Mouse (Mus musculus) megakaryocyte, embryonic 14.5 days (primary cell): ENCODE data around the gene Rnf214. TPM values are rescaled to one million over a fixed set of nuclear protein-coding genes. Genes with fewer than 3 reads are reported as not detected.

Source experiments
- H3K27me3 ChIP-seq: replicated peaks from 2 replicates; pipeline ENCODE3; 2012; ENCODE audit warnings: inconsistent platforms
- H3K36me3 ChIP-seq: replicated peaks from 2 replicates; pipeline ENCODE3; 2012; ENCODE audit warnings: low read length, inconsistent platforms, mixed read lengths
- H3K4me1 ChIP-seq: 2 replicates; pipeline ENCODE4 v1.6.1; 2012; ENCODE audit warnings: inconsistent platforms
- H3K4me3 ChIP-seq: replicated peaks from 2 replicates; pipeline ENCODE3; 2012; ENCODE audit warnings: moderate library complexity, mild to moderate bottlenecking, inconsistent platforms
- H3K9me3 ChIP-seq: 2 replicates; pipeline ENCODE4 v1.6.1; 2012; ENCODE audit warnings: inconsistent platforms
- FLI1 ChIP-seq: IDR thresholded peaks from 2 replicates; pipeline ENCODE4 v1.6.1; 2012; ENCODE audit warnings: low read length, inconsistent platforms, mixed read lengths
- GATA1 ChIP-seq: IDR thresholded peaks from 3 replicates; pipeline ENCODE4 v1.6.1; 2012; ENCODE audit warnings: mixed read lengths, low read length, inconsistent platforms, borderline replicate concordance
- polyA plus RNA-seq: library from polyadenylated mRNA; stranded (reverse); fragments of >175 nt; gene quantifications from 2 replicates; pipeline ENCODE4 v1.2.3, GENCODE M21; 2012; ENCODE audit warnings: low replicate concordance; ENCODE audit not compliant: insufficient read depth

The Rnf214 gene
- polyA plus RNA-seq, 1 experiment: 5.8 TPM

DNA sequence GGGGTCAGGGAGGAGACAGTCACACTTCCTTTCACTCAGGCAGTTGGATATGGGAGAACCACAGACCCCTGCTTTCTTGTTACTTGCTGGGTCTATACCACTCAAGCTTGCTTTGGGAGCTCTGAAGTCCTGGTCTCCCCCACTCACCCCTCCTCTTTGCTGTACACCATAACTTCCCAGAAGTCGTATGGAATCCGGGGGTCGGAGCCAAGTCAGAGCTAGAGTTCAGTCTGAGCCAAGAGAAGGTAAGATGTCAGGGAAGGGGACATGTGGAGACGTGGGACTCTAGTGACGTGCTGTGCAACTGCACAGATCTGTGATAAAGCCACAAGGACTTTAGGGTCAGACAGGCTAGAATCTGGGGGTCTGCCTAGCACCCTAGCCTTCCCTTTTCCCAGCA lies 66.4 kb downstream of the Rnf214 start:
- H3K9me3 ChIP-seq: no peaks in the 10 kb centered on the region
- peaks cover 19% of the 10 kb centered on the region for H3K4me1 ChIP-seq
- TF ChIP-seq FLI1 (no peak), GATA1 (no peak)
- H3K4me3 ChIP-seq: peak overlapping the region; percentile 5
- peaks cover 85% of the 10 kb centered on the region for H3K27me3 ChIP-seq
- H3K36me3 ChIP-seq: no peaks in the 10 kb centered on the region

DNA sequence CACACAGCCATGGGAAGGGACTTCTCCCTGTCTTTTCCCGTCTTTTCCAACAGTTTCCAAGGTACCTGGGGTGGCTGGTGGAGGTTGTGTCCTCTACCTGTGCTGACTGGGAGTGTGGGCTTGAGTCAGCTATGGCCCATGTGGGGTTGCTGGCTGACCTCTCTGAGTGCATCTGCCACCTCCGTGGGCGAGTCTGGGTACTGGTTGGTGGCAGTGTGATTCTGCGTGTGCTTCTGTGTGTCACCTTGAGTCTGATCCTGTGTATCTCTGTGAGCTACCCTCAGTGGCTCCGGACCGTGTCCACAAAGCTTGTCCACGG lies 66.8 kb downstream of the Rnf214 start:
- H3K4me1 ChIP-seq: peaks cover 16% of the 10 kb centered on the region; the same call in 1 of the 2 replicates
- TF ChIP-seq FLI1: no peak
- no peaks in the 10 kb centered on the region for H3K9me3 ChIP-seq
- H3K27me3 ChIP-seq: peaks cover 85% of the 10 kb centered on the region
- H3K36me3 ChIP-seq: no peaks in the 10 kb centered on the region
- peak overlapping the region; percentile 5 for H3K4me3 ChIP-seq

DNA sequence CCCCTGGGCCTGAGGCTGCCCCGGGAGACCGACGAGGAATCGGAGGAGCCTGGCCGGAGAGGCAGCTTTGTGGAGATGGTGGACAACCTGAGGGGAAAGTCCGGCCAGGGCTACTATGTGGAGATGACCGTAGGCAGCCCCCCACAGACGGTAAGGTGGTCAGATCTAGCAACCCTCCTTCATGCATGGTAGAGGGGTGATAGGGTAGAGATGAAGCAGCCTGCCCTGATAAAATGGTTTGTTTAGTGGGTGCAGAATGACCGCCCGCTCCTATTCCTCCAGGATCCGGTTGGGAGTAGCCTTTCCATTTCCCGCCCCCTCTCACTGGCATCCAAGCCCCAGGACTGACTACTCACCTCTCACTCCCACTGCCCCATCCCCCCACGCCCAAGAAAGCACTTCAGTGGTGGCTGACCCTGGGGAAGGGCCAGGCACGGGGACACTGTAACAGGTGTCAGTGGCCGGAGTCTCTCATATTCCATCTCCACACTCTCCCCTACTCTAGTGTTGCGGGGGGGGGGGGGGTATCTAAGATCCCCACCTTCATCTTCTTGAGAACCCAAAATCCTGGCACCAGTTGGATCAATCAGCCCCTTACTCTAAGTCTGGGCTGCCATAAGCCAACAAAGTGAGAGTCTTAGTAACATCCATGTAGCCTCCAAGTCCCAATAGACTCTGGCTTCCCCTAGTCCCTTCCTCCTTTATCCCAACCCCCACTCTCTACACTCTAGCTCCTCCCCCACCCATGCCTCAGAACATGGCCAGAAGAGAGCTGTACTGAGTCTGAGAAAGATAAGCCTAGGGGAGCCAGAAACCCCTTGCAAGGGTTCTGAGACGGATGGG lies 67.4 kb downstream of the Rnf214 start:
- H3K36me3 ChIP-seq: no peaks in the 10 kb centered on the region
- peak overlapping the region; percentile 88 for H3K4me3 ChIP-seq
- TF ChIP-seq GATA1 (no peak), FLI1 (no peak)
- H3K9me3 ChIP-seq: no peaks in the 10 kb centered on the region
- H3K27me3 ChIP-seq: peaks cover 81% of the 10 kb centered on the region
- H3K4me1 ChIP-seq: peaks cover 16% of the 10 kb centered on the region; the same call in 1 of the 2 replicates

- Histone ChIP-seq H3K4me3 (peak within 1 kb of the TSS; percentile 88), H3K9me3 (peaks cover 1% of the 10 kb centered on the region), H3K36me3 (no peaks in the 10 kb centered on the region), H3K27me3 (peaks cover 82% of the 10 kb centered on the region), H3K4me1 (peaks cover 16% of the 10 kb centered on the region; the same call in 1 of the 2 replicates)
- TF ChIP-seq FLI1 (no peak), GATA1 (no peak)
Observed at GRCm38 (mm10) chr9:45838434-45839138, 68.1 kb downstream of the Rnf214 start, which contains the start of gene Bace1. Bace1 (plus strand) TSS chr9:45838580.

DNA sequence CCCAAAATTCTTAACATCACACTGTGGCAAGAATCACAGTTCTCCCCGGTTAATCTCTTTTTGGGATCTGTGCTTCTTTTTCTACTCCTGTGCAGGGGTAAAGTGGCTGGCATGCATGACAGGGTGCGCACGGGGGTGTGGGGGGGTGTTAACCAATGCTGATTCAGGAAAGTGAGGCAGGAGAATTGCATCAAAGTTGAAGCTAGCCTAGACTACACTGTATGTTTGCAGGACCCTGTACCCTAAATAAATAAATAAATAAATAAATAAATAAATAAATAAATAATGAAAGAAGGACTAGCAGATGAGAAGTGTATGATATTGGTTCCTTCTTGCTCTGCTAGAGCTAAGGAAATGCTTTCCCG lies 68.7 kb downstream of the Rnf214 start:
- Histone ChIP-seq H3K4me3 (peak overlapping the region; percentile 88), H3K36me3 (no peaks in the 10 kb centered on the region), H3K9me3 (peaks cover 7% of the 10 kb centered on the region), H3K27me3 (peaks cover 81% of the 10 kb centered on the region), H3K4me1 (peaks cover 16% of the 10 kb centered on the region; the same call in 1 of the 2 replicates)
- TF ChIP-seq GATA1 (no peak), FLI1 (no peak)

DNA sequence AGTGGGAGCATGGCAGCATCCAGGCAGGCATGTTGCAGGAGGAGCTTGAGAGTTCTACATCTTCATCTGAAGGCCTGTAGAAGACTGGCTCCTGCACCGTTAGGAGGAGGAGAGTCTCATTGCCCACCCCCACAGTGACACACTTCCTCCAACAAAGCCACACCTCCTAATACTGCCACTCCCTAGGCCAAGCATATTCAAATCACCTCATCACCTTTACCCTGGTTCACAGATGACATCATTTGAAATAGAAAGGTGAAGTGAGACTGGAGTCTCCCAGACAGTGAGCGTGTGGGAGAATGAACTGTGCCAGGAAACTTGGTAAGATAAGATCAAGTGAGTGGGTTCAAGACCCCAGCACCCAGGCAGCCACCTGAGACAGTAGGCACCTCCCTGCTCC lies 73.2 kb downstream of the Rnf214 start:
- peaks cover 57% of the 10 kb centered on the region for H3K27me3 ChIP-seq
- no peak overlapping the region for H3K4me3 ChIP-seq
- H3K4me1 ChIP-seq: peaks cover 7% of the 10 kb centered on the region
- no peaks in the 10 kb centered on the region for H3K36me3 ChIP-seq
- TF ChIP-seq GATA1: no peak
- TF ChIP-seq FLI1: no peak
- peaks cover 22% of the 10 kb centered on the region for H3K9me3 ChIP-seq

- no peak overlapping the region for H3K4me3 ChIP-seq
- TF ChIP-seq FLI1: no peak
- TF ChIP-seq GATA1: no peak
- peaks cover 22% of the 10 kb centered on the region for H3K9me3 ChIP-seq
- H3K27me3 ChIP-seq: peaks cover 58% of the 10 kb centered on the region
- H3K4me1 ChIP-seq: peaks cover 11% of the 10 kb centered on the region
- no peaks in the 10 kb centered on the region for H3K36me3 ChIP-seq
Observed at GRCm38 (mm10) chr9:45832898-45833297, 73.8 kb downstream of the Rnf214 start.

GRCm38 (mm10) chr9:45829107-45829506 lies 77.6 kb downstream of the Rnf214 start:
- Histone ChIP-seq H3K4me1 (peaks cover 14% of the 10 kb centered on the region), H3K4me3 (peak overlapping the region; percentile 66)
- no peak for TF ChIP-seq FLI1
- TF ChIP-seq GATA1: no peak

DNA sequence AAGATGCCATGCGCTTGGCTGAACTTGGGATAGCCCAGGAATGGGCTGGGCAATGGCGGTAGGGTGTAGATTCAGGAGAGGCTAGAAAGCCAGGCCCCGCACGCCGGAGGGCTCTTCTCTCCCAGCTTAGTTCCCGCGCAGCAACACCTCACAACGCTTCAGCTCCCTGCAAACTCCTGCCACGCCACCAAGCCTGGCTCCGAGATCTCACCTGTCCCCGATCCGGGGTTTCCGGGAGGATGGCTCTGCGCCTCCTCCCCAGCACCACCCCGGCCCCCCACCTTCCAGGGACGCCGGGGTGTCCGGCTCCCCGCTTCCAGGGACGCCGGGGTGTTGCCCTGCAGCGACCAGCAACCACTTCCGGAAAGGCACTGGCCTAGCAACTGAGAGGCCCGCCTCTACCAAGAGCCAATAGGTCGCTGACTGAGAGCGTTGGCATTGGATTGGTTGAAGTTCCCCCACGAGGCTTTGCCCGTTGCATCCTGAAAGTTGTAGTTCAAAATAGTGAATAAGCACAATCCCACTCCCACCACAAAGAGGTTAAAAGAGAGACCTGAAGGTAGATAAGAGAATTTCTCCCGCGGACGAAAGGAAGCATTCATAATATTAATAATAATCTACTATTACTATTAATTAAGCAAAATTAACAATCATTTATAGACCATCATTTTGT lies 78.3 kb downstream of the Rnf214 start, which contains the start of gene Cep164:
Gene Cep164 (minus strand): TSS at position 401 of the 673 bp plus-strand sequence.
- Histone ChIP-seq H3K27me3 (peaks cover 71% of the 10 kb centered on the region), H3K36me3 (no peaks in the 10 kb centered on the region), H3K4me1 (peaks cover 14% of the 10 kb centered on the region), H3K4me3 (peak within 1 kb of the TSS; percentile 91), H3K9me3 (peaks cover 22% of the 10 kb centered on the region)
- TF ChIP-seq GATA1: no peak
- TF ChIP-seq FLI1: no peak

More at GRCm38 (mm10) chr9:45829107-45829506, 77.6 kb downstream of the Rnf214 start:
- Histone ChIP-seq H3K9me3 (peaks cover 22% of the 10 kb centered on the region), H3K27me3 (peaks cover 72% of the 10 kb centered on the region), H3K36me3 (no peaks in the 10 kb centered on the region)
